Mouse (Mus musculus): ENCODE data around the gene Mdm1.

Gene Mdm1

DNA sequence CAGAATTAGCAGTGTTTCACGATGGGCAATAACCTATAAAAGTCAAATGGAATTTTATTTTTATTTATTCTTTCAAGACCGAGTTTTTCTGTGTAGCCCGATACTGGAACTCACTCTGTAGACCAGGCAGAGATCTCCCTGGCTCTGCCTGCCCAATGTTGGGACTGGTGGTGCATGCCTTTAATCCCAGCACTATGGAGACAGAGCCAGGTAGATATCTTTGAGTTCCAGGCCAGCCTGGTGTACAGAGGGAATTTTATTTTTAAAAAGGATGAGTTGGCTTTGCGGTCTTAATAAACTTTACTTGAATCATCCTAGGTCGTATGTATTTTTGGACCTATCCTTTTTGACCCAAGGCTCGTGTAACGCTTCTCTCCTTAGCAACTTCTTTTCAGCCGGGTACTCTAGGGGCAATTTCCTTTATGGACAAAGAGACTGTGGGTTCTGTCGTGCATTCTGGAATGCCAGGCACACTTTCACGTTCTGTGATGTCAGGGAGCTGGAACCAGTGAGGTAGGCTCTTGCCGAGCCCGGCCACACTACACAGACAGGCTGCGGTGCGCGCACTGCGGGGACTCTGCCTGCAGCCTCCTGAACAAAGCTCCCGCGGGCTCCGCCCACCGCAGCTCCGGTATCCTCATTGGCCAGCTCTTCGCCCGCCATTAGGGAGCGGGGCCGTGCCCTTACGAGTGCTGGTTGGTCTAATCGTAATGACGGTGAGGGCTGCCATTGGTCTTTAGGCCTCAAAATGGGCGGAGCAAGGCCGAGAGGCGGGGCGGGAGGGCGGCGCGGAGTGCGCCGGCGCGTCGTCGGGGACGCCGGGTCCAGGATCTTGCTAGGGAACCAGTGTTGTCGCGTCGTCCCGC, at the start of gene Mdm1:
Gene Mdm1, plus strand, starts transcription at position 794 of the 866 bp plus-strand sequence.
- peak; percentile 95 for DNase-seq (ENCODE audit: low spot score)

DNA sequence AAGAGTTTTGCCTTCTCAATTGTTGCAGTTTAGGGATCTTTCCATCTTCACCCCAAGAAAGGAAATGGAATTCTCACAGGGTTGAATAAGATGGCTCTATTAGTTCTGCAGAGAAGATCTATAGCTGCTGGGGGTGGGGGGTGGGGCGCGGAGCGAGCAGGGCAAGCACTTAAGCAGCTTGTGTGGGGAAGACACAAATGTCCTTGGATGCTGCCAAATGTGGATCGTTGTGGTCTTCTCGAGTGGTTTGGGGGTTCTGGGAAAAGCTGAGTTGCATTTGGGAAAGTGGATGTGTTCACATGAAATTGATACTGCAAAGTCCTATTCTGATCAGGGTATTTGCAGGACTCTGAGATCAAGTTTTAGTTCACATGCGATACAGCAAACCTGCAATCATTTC, 48.9 kb upstream of the Mdm1 start:
- no peak for DNase-seq (ENCODE audit: low spot score)

DNA sequence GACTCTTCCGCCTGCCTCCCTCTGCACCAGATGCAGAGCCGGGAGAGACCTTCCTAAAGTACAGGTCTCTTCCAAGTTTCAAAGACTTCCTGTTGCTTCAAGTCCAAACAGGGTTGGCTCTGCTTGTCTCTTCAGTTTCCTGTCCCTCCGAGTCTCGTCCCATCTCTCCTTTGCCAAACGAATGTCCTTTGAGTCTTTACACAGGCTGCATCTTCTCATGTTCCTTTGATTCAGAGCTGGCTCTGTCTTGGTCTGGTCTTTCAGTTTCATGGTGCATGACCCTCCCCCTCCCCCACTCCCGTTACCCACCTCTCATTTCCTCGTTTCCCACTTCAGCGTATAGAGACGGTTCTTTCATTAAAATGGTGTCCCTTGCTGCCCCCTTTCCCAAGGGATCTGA, 47.9 kb upstream of the Mdm1 start:
- no peak for DNase-seq (ENCODE audit: low spot score)

DNA sequence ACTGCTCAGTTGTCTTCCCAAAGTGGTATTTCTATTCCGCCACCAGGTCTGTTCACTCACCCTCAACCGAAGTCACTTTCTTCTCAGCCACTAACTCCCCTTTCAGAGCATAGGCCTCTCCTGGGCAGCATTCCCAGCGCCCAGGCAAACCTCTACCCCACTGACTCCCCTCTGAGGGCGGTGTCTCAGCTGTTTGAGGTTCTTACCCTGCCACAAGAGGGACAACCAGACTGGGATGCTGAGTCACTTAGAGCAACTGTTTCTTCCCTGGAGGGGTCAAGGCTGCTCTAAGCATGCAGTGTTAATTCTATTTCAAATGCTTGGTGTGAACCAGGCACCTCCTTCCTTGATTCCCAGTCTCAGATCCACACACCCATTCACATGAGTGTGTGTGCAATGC, 46.8 kb upstream of the Mdm1 start:
- DNase-seq (ENCODE audit: low spot score), result no peak

DNA sequence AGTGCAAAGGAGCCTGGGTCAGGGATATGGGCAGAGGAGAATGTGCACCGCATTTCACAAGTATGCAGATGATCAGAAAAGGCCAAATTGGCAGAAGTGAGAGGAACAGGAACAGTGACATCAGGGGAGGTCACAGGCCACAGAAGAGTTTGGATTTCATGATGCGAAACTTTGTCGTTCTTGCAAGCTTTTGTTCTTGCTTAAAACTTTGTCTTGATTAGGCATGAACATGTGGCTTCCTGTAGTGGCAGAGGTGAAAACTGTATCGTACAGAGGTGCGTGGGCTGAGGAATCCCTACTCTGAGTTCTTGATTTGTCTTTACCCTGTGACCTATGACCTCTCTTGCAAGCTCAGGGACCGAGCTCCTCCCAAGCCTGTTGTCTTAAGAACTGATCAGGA, 45.4 kb upstream of the Mdm1 start:
- no peak for DNase-seq (ENCODE audit: low spot score)

DNA sequence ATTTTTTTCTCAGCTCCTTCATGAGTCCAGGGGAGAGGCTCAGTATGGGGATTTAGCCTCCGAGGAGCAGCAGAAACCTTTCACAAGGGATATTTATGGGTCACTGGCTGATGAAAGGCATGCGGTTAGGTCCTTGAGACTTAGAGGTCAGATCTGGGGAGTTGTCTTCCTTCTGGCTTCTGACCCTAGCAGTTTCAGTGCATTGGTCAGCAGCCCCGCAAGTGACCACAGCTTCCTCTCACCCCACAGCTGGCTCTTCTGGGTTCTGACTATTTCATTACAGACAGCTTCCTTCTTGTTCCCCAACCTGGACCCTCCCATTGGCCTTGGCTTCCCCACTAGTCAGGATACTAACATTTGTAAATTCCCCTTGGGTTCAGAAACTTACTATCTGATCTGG, 43.7 kb upstream of the Mdm1 start:
- DNase-seq (ENCODE audit: low spot score), result no peak

DNA sequence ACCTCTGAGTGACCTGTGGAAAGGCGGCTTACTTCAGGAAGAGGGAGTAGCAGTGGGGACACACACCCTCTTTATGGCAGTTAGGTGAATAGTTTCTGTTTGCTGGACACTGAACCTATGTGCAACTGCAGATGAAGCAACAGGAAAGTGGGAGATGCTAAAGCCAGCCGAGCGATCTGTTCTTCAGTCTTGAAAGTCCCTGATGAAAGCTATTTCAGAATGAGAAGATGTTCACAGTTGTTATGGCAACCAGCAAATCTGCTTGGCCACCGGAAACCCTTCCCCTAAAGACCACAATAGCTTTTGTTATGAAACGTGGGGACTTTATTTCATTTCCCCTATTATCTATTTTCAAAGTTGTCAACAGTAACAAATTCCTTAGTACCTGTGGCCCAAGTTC, 41.0 kb upstream of the Mdm1 start:
- no peak for DNase-seq (ENCODE audit: low spot score)

DNA sequence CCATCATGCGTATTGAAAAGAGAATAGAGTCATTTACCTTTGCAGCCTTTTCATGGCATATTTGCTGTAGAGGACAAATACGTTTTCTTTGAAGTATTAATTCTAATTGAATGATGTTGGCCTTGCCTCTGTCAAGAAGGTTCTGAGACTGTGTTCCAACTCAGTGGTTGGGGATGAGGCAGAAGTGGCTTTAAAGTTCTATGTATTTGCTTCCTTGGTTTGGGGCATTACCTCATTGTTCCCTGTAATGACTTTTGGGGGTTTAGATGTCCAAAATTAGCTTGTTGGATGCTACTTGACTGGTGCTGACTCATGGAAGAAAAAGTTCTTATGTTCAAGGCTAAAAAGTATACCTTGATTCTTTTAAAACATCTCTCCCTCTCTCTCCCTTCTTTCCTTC, 40.6 kb upstream of the Mdm1 start:
- DNase-seq (ENCODE audit: low spot score), result no peak

DNA sequence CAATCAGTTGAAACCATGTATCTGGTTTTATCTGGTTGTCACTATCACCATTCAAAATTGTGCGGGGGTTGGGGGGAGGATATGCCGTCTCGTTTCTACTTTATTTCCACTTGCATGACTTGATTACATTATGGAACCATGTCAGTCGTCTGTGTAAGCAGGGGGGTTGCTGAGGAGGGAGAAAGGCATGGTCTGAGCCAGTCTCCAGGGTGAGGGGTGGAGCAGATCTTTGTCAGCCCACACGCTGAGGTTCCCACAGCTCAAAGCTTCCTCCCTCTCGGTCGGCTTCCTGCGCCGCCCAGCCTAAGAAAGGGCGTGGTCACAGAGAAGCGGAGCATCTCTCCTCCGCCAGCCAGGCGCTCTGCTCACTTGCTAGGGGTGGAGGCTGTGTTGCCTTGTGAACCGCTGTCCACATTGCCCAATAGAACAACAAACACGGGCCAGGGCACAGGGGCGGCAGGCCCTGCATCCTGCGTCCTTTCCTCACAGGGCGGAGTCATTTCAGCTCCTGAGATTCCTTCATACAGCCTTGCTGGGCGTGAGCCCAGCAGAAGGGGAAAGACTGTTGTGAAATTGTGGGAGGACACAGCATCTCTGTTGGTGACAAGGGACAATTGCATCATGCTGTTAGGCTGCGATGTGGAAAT, 38.5 kb upstream of the Mdm1 start:
- DNase-seq (ENCODE audit: low spot score), result peak; percentile 66

DNA sequence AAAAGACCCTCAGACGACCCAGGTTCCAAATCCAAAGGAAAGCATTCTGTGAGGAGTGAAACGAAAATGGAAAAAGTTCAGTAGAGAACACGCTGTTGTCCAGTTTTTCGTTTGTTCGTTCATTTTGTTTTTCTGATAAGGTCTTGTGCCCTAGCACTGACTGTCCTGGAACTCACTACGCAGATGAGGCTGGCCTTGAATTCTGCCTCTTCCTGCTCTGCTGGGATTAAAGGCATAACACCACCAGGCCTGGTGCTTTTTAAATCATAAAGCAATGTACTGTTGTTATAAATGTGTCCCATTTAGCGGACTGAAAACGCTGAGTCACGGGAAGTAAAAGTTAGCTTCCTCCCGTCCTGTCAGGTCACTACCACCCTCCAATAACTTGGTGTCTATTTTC, 37.7 kb upstream of the Mdm1 start:
- DNase-seq (ENCODE audit: low spot score), result no peak

DNA sequence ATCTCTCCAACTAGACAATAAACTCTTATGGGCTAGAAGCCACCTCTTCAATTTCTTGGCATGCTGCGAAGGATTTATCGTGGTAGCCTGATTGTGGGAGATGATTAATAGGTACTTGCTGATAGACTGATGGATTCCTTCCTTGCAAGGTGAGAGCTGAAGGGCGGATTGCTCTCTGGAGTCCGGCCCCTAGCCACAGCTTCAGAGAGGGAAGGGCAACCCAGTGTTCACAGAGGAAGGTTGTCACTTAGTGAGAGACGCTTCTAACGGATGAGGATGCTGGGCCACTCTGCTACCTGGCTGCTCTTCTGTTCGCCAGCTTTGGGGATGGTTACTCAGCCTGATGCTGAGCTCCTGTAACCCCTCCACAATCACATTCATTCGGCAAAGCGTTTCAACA, 34.6 kb upstream of the Mdm1 start:
- DNase-seq (ENCODE audit: low spot score), result no peak

DNA sequence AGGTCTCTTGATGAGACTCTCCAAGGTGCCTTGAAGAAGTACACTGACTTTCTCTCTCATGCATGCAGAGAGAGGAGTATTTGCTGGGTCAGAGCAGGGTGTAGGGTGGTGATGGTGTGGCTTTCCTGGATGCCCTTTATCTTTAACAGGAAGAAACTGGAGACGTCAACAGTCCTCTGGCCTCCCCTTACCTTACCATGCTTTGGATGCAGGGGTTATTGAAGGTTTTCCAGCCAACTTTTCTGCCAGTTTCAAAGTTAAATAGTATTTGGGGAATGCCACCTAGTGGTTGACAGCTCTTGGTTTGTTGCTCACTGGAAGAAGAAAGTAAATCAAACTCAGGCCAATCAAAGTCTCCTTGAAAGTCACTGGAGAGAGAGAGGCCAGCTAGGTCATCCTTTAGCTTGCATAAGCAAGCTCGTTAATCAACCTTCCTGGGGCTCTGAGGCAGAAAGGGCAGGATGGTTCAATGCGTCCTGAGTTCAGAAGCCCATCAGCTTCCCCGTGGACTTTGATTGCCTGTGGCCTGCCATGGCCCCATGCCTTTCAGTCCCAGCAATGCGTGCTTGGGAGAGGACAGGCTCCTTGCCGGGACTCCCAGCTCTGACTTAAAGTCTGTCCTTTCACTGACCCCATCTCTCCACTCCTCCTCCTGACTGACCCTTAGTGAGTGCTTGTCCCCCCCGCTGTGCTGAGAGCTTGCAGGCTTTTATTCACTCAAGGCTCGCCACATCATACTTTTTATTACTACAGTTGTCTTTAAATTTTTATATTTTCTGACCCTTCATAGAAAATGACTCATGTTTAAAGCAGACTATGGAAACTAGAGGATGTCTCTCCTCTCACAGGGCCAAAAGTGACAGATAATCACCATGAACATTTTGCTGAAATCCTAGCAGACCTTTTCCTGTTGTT, 31.3 kb upstream of the Mdm1 start:
- DNase-seq (ENCODE audit: low spot score), result peak; percentile 12

DNA sequence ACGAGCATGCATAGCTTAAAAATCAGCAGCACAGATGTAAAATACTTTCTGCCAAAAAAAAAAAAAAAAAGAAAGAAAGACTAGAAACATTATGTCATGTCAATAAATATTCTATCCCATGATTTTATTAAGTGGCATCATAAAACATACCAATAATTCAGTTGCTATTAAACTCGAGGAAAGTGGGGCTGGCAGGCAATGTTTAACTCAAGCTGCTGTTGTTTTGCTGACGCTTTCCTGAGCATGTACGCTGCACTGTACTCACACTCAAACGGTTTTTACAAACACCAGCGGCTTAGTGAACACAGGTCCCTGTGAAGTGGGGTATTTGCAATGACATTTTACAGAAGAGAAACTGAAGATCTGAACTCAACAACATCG, 30.7 kb upstream of the Mdm1 start:
- no peak for DNase-seq (ENCODE audit: low spot score)

DNA sequence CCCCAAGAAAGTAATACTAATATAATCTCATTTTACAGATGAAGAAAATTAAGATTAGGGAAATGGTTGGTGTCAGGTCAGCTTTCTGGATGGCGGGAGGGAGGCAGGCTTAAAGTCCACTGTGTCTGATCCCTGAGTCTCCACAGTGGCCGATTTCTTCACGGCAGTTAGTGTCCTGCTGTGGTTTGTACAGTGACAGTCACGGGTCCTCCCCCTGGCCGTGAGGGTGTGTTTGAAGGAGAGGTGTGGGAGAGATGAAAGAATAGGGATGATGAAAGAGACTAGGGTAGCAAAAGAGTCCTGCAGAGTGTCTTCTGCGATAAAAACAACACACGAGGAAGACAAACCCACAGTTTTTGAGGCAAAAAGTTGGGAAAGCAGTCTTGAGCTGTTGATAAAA, 30.0 kb upstream of the Mdm1 start:
- DNase-seq (ENCODE audit: low spot score), result no peak

DNA sequence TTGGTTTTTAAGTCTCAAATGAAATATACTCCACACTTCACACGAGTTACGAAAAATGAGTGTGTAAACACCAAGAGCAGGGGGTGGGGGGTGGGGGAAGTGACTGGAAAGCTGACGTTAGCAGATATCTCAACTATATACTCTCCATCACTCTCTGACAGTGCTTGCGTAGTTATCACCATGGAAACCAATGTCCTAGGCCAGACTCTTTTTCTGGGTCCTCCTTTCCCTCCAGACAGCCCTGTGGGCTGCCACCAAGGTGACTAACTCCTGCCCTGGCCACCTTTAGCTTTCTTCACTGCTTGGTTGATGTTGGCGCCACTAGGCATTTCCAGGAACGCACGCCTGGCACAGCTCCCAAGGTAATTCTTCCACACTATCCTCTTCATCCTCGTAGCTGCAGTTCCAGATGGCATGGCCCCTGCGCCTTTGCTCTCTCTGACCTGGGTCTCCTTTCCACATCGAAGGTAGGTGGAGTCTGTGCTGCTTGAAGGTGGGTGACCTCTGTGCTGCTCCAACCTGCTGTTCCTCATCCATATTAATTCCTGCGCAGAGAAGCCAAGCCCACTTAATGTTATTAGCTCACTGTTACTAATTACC, 29.2 kb upstream of the Mdm1 start:
- no peak for DNase-seq (ENCODE audit: low spot score)

DNA sequence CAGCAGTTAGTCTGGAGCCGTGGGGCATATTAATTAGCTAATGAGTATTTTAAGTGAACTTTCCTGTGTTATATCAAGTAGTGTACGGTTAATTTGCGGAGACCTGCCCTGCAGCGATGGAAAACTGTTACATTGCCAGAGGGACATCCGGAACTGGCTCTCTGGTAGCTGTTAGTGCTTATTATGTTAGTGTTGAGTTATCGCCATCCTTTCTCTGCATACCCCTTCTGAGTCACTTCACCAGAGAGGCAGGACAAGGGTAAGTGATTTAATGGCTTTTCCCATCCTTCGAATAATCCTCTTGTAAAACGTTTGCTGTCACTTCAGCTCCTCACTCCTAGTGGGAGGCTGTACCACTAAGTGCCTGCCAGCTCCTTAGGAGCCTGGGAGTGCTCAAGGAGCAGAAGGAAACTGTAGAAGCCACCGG, 28.3 kb upstream of the Mdm1 start:
- DNase-seq (ENCODE audit: low spot score), result no peak

DNA sequence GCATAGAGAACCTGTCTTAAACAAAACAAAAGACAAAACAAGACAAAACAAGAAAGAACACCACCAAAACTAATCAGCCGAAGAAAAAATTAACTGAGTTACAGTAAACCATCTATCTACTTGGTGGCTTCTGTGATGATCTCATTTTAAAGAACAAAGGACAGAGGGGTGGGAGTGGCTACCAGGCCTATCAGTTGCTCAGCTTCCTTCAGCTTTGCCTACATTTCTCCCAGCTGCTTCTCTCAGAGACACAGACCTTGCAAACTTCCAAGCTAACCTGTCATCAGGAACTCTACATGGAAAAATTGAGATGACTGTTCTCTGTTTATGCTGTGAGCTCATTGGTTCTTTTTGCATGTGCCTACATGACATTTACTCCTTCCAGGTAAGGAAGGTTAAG, 27.3 kb upstream of the Mdm1 start:
- DNase-seq (ENCODE audit: low spot score), result no peak

DNA sequence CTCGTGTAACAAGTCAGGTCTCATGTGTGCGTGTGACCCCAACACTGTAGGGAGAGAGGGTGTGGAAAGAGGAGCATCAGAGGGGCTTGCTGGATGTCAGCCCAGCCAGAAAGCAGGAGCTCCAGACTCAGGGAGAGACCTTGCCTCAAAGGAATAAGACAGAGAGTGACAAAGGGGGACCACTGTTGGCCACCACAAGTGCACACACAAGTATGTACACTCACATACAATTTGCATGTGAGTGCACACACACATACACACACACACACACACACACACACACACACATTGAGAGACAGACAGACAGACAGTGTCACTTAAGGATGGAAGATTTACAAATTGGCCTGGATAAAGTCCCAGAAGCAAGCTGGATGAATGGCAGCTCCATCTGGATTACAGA, 25.2 kb upstream of the Mdm1 start:
- DNase-seq (ENCODE audit: low spot score), result no peak

DNA sequence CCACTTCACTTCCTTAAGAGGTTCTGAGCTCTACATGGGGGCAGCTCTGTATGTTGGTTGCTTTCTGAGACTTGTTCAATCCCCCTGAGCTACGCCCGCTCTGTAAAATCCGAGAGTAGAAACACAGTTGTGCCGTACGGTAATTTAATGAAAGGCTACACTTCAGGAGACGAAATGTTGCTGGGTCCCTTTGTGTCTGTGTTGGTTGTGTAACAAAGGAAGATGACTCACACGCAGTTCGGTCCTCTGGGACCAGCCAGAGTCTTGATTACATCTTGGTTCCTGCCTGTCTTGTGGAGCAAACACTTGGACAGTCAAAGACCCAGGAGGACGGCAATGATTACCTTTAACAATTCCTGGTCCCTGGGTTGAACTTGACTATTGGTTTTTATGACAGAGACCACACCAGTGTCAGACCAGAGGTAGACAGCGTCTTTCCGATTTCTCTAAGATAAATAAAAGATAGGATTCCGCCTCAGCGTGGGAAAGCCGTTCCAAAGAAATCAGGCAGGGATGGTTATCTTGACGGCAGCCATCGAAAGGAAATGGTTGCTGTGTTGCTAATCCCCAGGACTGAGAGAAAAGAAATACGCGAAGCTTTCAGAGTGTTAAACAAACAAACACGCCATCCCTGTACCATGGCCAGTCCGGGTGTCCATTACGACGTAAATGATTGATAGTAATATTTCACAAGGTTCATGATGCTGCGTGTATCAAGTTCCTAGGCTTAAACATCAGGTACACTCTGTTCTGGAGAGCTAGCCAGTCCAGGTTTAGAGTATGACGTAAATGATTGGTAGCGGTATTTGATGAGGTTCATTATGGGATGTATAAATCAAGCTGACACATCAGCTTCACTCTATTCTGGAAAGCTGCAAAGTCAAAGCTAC, 20.3 kb upstream of the Mdm1 start:
- DNase-seq (ENCODE audit: low spot score), result no peak

DNA sequence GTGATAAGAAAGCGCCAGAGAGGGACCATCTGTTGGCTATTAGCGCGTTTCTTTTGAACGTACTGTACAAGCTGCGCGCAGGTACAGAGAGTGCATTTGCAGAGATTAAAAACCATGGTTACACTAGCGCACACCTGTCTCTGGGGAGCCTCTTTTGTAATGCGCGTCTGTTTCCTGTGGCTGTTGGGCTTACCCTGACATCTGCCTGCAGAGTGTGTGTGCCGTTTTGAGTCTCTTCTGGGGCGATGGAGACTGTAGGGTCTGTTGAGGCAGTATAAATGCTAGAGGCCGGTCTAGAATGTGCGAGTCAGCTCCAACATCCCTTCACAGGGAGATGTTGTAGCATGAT, 19.7 kb upstream of the Mdm1 start:
- no peak for DNase-seq (ENCODE audit: low spot score)

DNA sequence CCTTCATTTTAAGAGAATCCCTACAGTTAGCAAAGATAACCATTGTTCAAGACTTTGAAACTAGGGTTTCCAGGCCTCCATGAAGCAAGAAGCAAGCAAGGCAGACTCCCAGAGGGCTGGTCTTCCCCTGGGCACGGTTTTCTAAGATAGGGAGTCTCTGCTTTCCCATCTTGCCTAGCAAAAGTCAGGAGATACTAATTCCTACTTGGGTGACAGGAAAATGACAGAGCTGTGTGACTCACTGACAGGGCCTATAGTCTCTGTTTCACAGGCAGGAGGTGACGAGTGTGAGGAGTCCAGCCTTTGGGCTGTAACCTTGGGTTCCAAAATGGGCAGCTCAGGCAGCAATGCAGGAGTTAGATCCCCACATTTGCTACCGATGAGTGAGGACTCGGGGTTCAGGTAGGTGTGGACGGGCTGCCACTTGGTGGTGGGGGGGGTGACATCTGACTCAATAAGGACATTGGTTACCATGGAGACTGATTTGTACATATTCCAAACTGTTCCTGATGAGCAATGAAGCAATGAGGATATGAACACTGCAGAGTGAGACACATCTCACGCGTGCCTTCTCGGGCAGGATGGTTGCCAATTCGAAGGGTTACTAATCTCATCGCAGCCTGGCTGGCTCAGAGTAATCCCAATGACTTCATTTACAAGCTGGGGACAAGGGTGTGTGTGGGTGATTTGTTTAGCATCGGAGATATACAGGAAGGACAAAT, 19.0 kb upstream of the Mdm1 start:
- no peak for DNase-seq (ENCODE audit: low spot score)

Measured in ovary, postnatal 14 days (tissue).